ENCODE assay signal across 8 mouse cellular contexts in the genomic region with DNA sequence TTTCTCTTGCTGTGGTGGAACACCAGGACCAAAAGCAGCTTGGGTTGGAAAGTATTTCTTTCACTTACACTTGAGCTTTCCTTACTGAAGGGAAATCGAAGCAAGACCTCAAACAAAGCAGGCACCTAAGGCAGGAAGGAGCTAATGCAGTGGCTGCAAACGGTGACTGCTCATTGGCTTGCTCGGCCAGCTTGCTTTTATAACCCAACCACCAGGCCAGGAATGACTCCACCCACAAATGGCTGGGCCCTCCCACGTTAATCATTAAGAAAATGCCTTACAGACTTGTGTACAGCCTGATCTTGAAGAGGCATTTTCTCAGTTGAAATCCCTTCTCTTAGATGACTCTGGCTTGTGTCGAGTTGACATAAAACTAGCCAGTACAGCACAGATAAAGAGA. TPM values are rescaled to one million over a fixed set of nuclear protein-coding genes. Genes with fewer than 3 reads are reported as not detected.
DNase-seq lines count a peak whose midpoint lies in the region; ATAC-seq lines count a peak whose summit lies in the region.

No protein-coding gene starts in this region.

- WGBS in intestine, embryonic 16.5 days = 42% methylated on average over 5 of the region's 5 CpGs
- 47% methylated on average over 5 of the region's 5 CpGs for WGBS in liver, embryonic 13.5 days (ENCODE audit: insufficient replicate concordance)

- H3K4me2 ChIP-seq in intestine, embryonic 16.5 days (ENCODE audit: low read depth, low read length) = 0 out of 2 replicates have a peak overlapping the region, but pooled peaks have one; percentile 48
- peak overlapping the region; percentile 39 for H3K4me2 ChIP-seq in liver, embryonic 13.5 days

- peaks cover 9% of the 10 kb centered on the region for H3K4me1 ChIP-seq in intestine, embryonic 16.5 days (ENCODE audit: control insufficient read depth, insufficient read depth, low read length)
- peaks cover 41% of the 10 kb centered on the region for H3K4me1 ChIP-seq in liver, embryonic 13.5 days (replicated peaks)

- ATAC-seq in intestine, embryonic 16.5 days = peak; percentile 25
- ATAC-seq in liver, embryonic 13.5 days (ENCODE audit: low read depth) = no peak
- no peak for ATAC-seq in inflammation-experienced regulatory T-cells, adult 6 months

- no peaks in the 10 kb centered on the region for H3K27me3 ChIP-seq in intestine, embryonic 16.5 days (replicated peaks; ENCODE audit: control insufficient read depth, insufficient read depth, low read length)
- no peaks in the 10 kb centered on the region for H3K27me3 ChIP-seq in liver, embryonic 13.5 days

- no peak overlapping the region for H3K4me3 ChIP-seq in intestine, embryonic 16.5 days (ENCODE audit: low read length)
- H3K4me3 ChIP-seq in liver, embryonic 13.5 days (replicated peaks) = no peak overlapping the region

- peak overlapping the region; percentile 86 for H3K27ac ChIP-seq in intestine, embryonic 16.5 days (ENCODE audit: low read length)
- peak overlapping the region; percentile 48; the same call in 1 of the 2 replicates for H3K27ac ChIP-seq in liver, embryonic 13.5 days

- H3K9me3 ChIP-seq in intestine, embryonic 16.5 days (ENCODE audit: control insufficient read depth, low read length) = no peaks in the 10 kb centered on the region
- H3K9me3 ChIP-seq in liver, embryonic 13.5 days (replicated peaks) = no peaks in the 10 kb centered on the region

- DNase-seq in urinary bladder, postnatal 14 days (ENCODE audit: low spot score) = peak; percentile 67
- no peak for DNase-seq in urinary bladder, adult 2 months (ENCODE audit: low spot score)
- peak; percentile 49 for DNase-seq in liver, embryonic 13.5 days
- no peak for DNase-seq in layer of hippocampus, postnatal 14 days (ENCODE audit: low spot score in 2 of 2)
- no peak for DNase-seq in urinary bladder, postnatal 25 days (ENCODE audit: low spot score)
- DNase-seq in heart, postnatal 10 days = no peak

- H3K36me3 ChIP-seq in intestine, embryonic 16.5 days (ENCODE audit: control insufficient read depth, insufficient read depth, low read length) = no peaks in the 10 kb centered on the region
- peaks cover 4% of the 10 kb centered on the region; the same call in 1 of the 2 replicates for H3K36me3 ChIP-seq in liver, embryonic 13.5 days

- intact Hi-C loops in heart, postnatal 10 days (cut with DNase I) = no loop called here

- H3K9ac ChIP-seq in intestine, embryonic 16.5 days (ENCODE audit: low read depth, low read length) = no peak overlapping the region
- no peak overlapping the region for H3K9ac ChIP-seq in liver, embryonic 13.5 days

RNA-seq across cellular contexts. Expression of a gene that starts 3.2 kb away (rescaled TPM):
- polyA plus RNA-seq in urinary bladder, adult 2 months (2012; rRNA removed) = 80.1 and 101 TPM in 2 replicates
- 25.7 and 26.0 TPM in 2 replicates for polyA plus RNA-seq in intestine, embryonic 16.5 days (2015; fragmentation: Nextera tagmentation; extraction: Ambion mirVana)
- 16.6 and 17.8 TPM in 2 replicates for polyA plus RNA-seq in liver, embryonic 13.5 days (2015; fragmentation: Nextera tagmentation; extraction: Ambion mirVana)
- 100 to 1,000 TPM; 113 to 114 TPM for total RNA-seq in layer of hippocampus, postnatal 14 days (2021)
- total RNA-seq in heart, postnatal 10 days (2021) = 100 to 1,000 TPM; 106 to 111 TPM
- 10 to 100 TPM; 30.1 to 34.4 (median 31.5) TPM for polyA plus RNA-seq in inflammation-experienced regulatory T-cells, adult 6 months (2017; shearing (Covaris generic))

Comparison
In these comparisons a context has a peak if more than half of its experiments do, and no peak if none do; other contexts are left out.
1. DNase-seq: peak in urinary bladder, postnatal 14 days (single experiment) and liver, embryonic 13.5 days (single experiment); none in urinary bladder, adult 2 months (single experiment), layer of hippocampus, postnatal 14 days (0 of 2), urinary bladder, postnatal 25 days (single experiment) and heart, postnatal 10 days (0 of 2).